Mouse (Mus musculus): ENCODE measurements around the gene Atp6v1e2.

The Atp6v1e2 gene

DNA sequence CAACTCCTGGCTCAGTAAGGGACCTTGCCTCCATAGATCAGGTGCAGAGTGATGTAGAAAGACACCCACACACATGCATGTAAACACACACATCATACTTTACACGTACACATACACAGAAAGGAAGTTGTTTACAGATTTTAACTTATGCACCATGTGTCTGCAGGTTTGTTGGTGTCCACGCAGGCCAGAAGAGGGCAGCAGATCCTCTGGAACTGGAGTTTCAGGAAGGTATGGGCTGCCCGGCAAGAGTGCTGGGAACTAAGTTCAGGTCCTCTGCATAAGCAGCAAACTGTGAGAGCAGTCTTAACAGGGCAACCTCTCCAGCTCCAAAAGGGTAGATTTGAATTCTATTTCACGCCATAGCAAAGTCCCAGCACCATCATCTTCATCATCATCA, 32.2 kb downstream of the Atp6v1e2 start:
- no peak for DNase-seq (ENCODE audit: low spot score in 2 of 2)

DNA sequence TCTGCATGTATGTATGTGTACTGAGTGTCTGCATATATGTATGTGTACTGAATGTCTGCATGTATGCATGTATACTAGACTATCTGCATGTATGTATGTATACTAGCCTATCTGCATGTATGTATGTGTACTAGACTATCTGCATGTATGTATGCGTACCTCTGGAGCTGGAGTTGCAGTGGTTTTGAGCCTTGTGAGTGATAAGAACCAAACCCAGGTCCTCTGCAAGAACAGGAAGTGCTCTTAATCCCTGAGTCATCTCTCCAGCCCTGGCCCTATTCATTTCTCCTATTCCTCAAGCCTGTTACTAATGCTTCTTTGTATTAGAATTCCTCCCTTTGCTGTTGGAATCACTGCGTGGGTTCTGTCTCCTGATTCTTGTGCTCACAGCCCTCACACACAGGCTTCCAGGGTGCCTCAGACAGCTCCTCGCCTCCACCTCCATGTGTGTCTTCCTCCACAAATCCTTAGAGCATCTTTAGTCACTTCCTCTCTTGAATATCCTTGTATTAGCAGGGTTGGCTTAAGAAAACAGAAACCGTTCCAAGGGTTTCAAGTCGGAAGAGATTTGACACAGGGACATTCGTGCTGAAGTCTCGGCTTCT, 34.6 kb downstream of the Atp6v1e2 start:
- DNase-seq (ENCODE audit: low spot score in 2 of 2), result no peak

GRCm38 (mm10) chr17:86911261-86911660, 36.4 kb downstream of the Atp6v1e2 start:
- no peak for DNase-seq (ENCODE audit: low spot score in 2 of 2)

GRCm38 (mm10) chr17:86909733-86910495, 37.8 kb downstream of the Atp6v1e2 start:
- DNase-seq (ENCODE audit: low spot score in 2 of 2), result peak; percentile 39 to 43

DNA sequence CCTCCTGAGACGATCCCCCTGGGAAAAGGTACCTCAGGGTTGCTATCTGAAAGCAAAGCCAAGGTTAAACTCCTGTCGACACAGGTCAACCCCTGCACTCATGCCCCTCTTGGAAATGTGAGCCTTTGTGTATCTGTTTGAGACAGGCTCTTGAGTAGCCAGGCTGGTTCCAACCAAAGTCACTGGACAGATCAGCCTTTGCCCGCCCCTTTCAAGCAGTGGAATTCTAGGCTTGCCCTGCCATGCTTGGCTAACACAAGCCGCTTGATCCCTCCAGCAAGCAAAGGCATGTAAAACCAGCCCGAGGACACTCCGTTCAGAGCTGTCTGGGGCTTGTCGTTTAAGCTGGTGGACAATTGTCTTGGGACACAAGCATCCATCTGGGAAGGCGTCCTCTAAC, 39.4 kb downstream of the Atp6v1e2 start:
- DNase-seq (ENCODE audit: low spot score in 2 of 2), result no peak

DNA sequence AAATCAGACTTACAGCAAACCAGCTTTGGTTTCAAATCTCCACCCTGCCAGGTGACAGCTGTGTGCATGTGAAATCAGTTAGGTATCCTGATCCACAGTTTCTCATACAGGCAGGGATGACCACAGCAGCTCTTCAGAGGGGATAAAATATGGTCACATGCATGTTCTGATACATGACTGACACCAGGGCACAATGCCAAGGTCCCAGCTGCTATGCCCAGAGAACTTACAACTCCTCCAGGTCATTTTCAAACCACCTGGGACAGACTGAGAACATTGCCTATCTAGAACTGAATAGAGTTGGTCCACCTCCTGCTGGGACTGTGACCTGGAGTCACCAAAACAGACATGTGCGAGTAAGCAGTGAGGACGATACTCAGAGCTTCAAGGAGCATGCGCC, 40.6 kb downstream of the Atp6v1e2 start:
- no peak for DNase-seq (ENCODE audit: low spot score in 2 of 2)

DNA sequence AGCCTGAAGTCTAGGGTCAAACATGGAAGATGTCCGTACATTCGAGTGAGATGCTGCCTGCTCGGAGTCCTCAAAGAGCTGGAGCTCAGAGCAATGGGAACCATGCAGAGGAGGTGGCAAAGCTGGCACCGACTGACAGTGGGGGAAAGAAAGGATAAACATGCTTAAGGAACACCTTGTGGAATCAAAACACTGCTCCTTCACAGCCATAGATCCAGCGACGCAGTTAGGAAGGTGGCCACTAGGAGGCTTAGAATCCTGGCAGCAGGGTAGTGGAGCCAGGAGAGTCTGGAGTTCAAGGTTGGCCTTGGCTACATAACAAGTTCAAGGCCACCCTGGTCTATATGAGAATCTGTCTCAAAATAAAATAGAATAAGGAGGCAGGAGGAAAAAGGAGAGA, 41.1 kb downstream of the Atp6v1e2 start:
- DNase-seq (ENCODE audit: low spot score in 2 of 2), result no peak

GRCm38 (mm10) chr17:86906136-86906461, 41.6 kb downstream of the Atp6v1e2 start:
- DNase-seq (ENCODE audit: low spot score in 2 of 2), result peak; percentile 86

DNA sequence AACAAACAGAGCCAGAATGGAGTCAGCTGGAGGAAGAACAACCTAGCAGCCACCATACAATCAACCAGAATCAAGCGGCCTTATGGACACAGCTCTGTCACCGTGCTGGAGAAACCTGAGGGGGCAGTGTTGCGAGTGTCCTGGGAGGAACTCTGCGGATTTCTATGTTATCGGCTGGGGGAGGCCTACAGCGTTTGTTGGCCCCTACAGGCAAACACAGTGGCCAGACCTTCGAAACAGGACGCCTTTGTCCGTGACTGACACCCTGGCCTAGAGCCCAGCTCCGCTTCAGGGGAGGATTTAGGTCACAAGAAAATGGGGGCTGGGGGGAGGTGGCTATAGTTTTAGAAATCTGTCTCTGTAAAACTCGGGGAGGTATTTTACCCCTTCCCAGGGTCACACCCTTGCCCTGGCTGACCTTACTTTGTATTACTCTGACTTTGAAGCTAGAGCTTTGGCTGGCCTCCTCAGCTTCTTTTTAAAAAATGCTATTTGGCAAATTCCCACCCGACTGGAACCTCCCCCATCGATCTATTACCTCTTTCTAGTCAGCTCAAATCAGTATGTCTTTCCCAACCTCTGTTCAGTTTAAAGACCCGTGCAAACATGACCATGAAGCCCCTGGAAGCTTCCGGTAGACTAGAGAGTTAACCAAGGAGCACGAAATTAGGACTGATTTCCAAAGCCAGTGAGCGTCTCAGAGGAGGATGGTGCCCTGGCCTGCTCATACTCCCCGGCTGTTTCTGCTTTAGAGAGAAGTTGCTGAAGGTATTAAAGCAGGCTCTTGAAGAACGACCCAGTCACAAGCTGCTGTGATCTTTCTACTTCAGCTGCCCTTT, 42.2 kb downstream of the Atp6v1e2 start:
- DNase-seq (ENCODE audit: low spot score in 2 of 2), result peak; percentile 40 to 45

DNA sequence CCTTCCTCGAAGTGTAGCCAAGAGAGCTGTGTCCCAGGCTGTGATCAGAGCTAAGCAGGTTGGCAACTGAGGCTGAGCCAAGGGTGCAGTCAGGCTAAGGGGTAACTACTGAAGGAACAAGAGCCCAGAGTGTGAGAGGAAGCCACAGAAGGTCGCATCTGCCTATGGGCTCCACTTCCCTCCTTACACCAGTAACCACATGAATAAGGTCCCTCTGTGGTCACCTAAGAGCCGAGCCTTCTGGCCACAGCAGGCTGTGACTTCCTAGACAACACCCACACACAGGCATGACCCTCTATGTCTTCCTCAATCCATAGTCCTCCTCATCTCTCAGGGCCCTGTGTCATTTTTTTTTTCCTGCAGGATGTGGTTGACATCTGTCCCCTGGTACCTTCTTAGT, 43.5 kb downstream of the Atp6v1e2 start:
- DNase-seq (ENCODE audit: low spot score in 2 of 2), result no peak

DNA sequence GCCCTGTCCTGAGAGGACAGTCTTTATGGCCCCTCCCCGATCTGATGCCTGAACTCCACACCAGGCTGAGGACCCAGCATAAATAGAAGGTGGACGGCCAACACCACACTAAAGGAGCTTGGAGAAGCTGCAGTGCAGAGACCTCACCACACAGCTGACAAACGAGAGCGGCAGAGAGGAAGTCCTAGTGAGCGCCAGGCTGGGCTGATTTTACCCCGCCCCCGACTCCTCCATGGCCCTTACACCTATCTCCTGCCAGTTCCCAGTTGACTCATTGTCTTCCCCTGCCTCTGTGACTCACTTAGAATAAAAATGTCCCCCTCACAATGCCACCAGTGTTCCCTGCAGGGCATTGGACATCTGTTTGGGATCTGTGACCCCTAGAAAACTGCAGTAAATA, 44.1 kb downstream of the Atp6v1e2 start:
- peak in 1 of 2 experiments; percentile 20 for DNase-seq (ENCODE audit: low spot score in 2 of 2)

DNA sequence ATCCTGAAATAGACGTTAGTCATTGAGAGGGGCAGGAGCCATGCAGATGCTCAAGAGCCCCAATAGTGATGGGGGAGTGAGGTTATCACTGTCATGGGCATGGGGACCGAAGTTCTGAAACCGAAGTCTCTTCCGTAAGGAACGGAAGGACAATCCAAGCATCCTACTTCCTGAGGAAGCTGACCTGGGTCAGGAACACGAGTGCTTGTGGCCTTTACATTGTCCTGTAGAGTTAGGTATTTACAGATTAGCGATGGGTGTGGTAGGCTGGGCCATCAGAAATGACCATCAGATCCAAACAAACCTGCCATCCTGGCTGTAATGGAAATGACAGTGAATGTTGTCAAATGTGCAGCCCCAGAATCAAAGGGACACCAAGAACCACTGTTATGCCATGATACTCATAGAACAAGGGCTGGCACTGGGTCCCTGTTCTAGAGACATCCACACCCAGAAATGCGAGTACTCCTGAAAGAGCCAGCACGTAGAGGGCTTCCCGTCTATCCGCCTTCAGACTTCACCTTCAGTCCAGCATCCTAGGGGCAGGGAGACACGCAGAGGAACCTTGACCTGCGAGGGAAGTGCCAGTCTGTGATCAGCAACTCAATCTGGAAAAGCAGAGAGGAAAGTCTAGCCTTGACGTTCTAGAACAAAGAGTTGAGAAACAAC, 45.2 kb downstream of the Atp6v1e2 start:
- DNase-seq (ENCODE audit: low spot score in 2 of 2), result no peak

DNA sequence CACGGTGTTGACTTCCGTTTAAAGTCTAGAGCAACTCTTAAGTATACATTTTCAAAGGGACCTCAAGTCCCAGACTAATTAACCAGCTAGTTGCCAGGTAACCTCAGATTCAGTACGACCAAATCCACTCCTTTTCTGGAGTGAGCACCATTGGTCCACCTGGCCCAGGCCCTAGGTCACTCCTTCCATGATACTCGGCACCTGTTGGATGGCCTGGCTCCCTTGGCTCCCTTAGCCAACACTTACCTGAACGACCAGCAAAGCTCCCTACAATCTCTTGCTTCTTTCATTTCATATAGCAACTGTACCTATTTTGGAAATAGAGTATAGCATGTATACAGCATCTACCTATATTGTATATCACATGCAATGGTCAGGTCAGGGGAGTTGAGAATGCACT, 47.1 kb downstream of the Atp6v1e2 start:
- DNase-seq (ENCODE audit: low spot score in 2 of 2), result no peak

DNA sequence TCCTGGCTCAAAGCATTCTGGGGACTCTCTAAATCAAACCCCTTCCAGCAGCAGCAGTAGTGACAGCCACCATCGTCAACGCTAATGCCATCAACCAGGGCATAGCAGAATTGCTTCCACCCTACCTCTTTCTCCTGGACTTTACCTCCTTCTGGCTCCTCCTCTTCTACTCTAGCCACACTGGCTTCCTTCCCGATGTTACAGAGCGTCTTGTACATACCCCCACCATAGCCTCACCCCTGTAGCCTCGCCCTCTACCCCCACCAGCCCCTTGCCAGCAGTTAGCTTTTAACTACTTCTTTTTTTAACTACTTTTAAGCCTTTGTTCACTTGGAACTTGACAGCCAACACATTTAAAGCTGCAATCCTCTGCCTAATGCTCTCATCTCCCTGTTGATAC, 47.9 kb downstream of the Atp6v1e2 start:
- DNase-seq (ENCODE audit: low spot score in 2 of 2), result no peak

- DNase-seq (ENCODE audit: low spot score in 2 of 2), result no peak
Observed at GRCm38 (mm10) chr17:86897486-86898165, 50.1 kb downstream of the Atp6v1e2 start.

- DNase-seq (ENCODE audit: low spot score in 2 of 2), result no peak
Observed at GRCm38 (mm10) chr17:86895191-86895590, 52.5 kb downstream of the Atp6v1e2 start.

All from frontal cortex, postnatal 36 days (tissue).